Mouse (Mus musculus) brain, embryonic 18.5 days (tissue): ENCODE measurements at regions not wholly inside any gene's neighbourhood (a gene's known extent, or its start where the extent isn't known, plus 50 kb on each side); places are given as distances from the start of the nearest gene placed in this dataset.

Experiments
- DNase-seq: peaks from one replicate; pipeline ENCODE4 v3.0.0-alpha.2; 2012; ENCODE audit warnings: low read depth, low spot score

DNA sequence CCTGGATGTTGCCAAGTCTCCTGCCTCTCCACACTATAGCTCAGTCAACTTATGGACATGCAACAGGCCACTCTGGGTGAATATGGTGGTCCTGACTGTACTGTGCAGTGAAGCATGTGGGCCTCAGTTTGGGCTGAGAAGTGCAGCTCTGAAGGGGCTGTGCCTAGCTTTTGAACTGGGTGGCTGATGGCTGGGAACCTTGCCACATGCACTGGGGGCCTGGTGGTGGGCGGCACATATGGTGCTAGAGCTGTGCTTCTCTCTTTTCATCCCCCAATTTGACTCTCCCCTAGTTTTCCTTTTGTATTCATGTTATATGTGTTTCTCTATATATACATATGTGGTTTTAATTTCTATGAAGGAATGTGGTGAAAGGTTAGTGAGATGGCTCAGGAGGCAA is 2144.2 kb upstream of the Lrrc6 start:
- no peak for DNase-seq

DNA sequence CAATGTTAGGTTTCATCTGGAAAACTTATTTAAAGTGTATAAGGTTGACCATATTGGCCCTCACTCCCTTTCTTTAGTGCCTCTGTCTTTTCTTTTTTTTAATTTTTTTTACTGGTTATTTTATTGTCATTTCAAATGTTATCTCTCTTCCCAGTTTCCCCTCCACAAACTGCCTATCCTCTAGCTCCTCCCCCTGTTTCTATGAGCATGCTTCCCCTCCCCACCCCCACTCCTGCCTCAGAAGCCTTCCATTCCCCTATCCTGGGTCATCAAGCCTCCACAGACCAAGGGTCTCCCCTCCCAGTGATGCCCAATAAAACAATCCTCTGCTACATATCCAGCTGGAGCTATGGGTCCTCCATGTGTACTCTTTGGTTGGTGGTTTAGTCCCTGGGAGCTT is 2134.9 kb upstream of the Lrrc6 start:
- no peak for DNase-seq

DNA sequence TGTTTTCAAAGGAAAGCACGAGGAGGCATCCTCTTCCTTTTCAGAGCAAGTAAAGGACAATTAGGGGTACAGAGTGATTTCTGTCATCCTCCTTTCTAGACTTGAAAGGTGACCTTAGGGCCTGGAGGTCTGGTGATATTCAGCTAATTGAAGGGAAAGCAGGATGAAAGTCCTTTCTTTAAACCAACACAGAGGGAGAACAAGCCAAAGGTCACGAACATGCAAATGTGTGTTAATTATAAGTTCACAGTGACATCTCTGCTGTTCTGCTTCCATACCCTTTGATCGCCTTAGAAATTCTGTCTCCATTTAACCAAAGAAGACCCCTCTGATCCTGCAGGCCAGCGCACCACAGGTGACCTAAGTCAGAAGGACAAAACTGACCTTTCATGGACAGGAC is 2126.3 kb upstream of the Lrrc6 start:
- DNase-seq = no peak

DNA sequence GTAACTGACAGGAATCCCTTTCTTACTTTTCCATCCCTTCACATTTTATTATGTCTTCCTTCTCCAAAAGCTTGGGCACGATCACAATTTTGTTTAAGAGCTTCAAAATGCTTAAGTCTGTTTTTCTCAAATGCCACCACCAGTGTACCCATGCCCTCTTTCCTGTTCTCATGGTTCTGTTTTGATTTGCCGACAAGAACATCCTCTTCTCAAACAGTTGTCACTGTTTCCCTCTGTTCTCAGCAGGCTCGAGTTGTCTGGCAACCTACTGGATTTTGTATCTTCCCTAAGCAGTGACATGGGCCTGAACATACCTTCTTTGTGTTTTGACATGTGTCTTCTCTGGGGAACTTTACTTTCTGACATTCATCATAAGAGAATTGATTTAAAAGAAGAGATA is 2124.1 kb upstream of the Lrrc6 start:
- no peak for DNase-seq

DNA sequence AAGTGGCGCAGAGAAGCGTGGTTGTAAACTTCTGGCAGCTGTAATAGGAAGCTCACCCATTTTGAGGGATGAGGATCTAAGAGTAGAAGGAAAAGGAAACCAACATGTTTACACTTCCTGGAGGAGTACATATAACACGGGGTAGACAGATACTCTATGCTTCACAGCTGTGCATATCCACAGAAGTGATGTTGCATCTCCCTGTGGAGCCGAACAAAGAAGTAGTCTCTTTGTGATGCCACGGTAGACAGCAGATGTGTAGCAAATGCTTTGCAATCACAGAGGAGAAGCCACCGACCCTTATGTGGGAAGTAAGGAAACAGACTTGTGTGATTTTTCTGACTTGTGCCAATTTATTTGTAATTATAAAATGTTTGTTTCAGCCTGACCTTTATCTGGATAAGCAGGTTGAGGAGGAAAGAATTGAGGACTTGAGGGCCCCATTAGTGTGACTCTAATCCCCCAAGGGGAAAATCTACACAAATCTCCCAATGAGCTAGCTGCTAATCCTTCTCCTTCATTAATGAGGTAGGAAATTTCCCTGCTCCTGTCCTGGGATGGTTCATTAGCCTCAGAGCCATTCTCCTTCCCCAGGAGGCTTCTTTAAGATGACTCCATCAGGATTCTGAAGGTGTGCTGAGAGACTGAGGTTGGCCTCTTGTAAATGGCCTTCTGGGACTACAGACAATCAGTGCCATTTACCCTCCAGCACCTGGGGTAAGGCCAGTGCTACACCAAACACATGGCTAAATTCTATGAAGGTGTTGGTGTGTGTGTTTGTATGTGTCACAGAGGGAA is 2119.9 kb upstream of the Lrrc6 start:
- DNase-seq = no peak

DNA sequence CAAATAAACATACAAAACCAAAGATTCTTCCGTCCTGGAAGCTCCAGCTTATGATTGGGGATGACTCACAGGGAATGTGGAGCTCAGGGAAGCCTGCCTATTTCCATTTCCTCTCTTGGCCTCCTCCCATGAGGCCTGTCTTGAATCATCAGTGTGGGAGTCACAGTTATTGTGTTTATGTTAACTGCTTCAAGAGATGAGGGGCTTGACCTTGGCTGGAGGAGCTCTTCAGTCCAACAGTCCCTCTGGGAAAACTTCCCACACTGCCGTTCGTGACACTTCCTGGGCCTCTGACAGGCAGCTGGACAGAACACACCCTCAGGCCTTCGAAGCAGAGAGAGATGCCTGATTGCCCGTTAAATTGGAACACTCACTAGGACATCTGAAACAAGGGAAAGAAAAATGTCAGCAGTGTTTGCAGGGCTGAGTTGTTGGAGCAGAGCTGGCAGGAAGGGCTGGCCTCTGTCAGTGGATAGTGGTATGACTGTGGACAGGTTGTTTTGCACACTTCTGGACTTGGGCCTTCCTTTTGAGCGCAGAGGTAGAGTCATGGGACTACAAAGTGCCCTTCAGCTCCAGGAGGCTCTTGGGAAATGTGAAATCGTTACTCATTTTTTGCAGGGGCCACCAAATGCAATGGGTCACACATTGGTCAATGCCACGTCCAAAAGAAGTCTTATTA is 2105.5 kb upstream of the Lrrc6 start:
- DNase-seq = no peak

DNA sequence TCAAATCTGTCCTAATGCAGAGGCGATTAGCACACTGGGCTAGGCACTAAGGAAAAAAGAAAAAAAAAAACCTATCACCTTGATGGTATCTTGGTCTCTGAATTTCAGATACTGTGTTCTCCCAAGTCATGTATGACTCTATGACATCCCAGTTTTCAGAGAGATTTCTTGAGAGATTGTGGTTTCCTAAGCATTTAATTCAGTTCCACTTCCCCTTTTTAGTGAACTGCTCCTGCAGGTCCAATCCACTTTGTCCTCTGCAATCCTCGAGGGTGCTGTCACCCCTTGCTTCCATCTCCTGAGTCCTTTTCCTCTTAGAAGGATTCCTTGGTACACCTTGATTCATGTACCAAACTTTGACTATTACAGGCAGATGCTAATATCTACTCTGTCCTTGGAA is 2104.8 kb upstream of the Lrrc6 start:
- DNase-seq = no peak

DNA sequence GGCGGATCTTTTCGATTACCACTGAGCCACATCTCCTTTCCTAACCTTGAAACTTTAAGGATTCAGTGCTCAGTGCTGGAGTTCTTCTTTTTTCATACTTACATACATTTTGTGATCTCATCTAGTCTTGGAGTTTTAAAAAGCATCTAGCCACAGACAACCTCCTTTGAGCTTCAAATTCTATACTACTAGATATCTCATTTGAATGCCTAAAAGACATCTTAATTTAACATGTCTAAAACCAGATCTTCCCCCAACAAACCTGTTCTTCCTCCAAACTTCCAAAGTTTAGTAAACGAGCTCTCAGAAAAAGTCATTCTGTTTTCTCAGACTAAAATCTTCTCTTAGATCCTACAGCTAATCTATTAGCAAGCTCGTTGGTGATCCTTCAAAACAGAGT is 2081.5 kb upstream of the Lrrc6 start:
- no peak for DNase-seq

DNA sequence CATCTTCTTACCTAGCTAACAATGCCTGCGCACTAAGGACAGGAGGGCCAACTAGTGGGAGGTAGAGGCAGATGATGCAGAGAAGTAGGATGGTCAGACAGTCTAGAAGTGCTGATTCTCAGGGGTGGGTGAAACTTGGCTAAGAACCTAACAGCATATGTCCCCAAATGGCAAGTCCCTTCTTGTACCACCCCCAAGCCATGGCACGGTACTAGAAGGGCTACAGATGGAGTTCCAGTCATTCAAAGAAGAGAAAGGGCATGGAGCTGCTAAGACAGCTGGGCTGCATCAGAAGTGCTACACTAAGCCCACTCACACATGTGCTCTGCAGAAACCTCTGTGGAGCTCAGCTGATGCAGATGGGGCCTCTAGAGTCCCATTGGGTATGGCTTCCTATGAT is 2078.8 kb upstream of the Lrrc6 start:
- DNase-seq = no peak

DNA sequence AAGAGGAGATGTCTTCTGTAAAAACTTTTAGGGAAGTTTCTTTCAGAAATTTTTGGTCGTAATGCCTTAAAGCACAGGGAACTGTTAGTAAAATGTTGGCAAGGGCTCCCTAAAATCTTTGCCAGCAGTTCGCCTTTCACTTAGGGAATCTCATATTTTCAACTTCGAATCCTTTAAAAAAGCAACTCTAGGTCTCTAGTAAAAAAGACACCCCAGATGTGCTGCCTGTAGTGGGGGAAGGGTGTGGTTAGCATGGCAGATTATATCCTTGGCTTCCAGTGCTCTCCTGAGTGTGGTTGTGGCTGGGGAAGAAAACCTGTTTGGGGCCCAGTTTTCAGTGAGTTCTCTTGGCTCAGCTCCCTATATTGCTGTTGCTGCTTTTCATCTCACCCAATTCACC is 2059.9 kb upstream of the Lrrc6 start:
- peak; percentile 16 for DNase-seq

DNA sequence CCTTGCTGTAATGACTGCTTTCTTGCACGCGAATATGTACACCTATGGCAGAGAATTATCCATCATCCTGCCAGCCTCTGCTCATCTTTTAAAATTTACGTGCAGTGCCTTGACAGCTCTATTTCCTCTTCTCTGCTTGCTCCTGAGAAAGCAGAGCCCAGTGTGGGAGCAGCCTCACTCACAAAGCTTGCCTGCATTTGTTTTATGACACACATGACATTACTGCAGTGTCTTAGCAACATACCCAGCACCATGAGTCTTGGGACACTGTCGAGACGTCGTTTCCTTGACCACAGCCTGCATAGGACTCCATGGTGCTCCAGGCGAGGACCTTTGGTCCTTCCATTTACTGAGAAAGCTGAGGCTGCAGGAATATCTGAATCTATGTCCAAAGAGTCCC is 2055.4 kb upstream of the Lrrc6 start:
- no peak for DNase-seq

DNA sequence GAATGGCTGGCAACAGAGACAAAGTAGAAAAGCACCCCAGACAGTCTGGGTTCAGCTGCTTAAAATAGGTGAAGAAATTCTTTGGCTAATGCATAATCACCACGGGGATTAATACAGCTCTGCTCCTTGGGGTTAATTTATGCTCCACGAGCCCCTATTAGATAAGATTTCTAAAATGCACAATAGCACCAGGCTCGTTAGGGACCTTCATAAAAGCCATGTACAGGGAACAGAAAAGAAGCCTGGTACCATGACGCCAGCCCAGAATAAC is 2035.3 kb upstream of the Lrrc6 start:
- DNase-seq = no peak

DNA sequence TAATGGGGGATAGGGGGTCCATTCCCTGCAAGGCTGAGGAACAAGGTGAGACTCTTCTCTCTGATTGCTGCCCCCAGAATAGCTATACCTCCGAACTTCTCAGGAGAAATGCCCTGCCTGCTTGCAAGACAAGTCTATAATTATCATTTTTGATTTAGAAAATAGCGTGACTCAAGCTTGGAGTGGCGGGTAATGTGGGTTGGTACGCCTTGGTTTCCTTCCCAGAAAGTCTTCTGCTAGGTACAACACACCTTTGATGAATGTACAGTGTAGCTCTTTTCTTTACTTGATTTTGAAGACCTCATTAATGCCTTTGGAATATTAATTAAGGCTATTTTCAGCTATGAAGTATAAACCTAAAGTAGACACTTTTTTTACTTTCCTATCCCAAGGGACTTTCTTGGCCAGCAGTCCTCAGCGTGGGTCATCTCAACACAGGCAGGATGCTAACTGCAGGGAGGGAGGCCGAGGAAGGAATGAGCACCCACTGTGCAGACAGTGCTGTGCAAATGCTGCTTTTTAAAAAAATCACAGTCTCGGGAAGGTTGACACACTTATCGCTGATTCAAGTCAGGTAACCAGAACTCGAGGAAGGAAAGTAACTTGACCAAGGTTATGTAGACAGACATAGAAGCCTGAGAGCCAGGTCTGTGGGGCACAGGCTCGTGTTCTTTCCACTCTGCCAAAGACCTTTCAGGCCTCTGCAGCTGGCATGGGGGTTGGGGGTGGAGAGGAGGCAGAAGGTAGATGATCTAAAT is 2034.8 kb upstream of the Lrrc6 start:
- DNase-seq = no peak

DNA sequence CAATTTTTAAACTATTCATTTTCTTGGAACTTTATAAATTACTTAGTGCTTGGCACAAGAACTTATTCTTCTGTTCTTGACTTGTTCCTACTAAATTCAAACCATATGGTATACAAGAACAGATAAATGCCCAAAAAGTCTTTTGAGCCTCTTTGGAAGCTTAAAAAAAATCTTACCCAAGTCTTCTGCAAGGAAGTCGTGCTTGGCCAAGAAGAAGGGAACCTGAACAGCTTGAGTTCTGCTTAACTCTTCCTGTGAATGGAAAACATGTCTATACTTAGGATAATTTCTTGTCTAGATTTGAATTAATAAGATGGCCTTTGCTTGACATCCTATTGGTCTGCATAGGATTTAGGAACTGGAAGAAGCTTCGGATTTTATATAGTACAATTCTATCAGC is 2020.0 kb upstream of the Lrrc6 start:
- no peak for DNase-seq

DNA sequence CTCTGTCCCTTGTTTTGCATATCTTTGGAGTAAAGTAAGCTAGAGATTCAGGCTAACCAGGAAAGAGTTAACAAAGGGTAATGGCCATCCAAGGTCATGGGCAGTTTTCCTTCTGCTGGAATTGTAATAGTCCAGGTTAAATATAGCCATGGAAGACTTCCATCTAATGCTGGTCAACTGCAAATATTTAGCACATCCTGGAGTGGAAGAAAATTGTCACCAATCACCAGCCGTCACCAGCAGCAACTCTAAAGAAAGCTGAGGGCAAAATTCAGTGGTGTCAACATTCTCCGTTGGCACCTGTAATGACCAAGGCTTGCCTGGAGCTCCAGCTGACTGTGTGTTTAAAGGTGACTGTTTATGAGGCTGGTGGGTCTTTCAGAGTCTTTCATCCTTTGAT is 2011.7 kb upstream of the Lrrc6 start:
- no peak for DNase-seq

DNA sequence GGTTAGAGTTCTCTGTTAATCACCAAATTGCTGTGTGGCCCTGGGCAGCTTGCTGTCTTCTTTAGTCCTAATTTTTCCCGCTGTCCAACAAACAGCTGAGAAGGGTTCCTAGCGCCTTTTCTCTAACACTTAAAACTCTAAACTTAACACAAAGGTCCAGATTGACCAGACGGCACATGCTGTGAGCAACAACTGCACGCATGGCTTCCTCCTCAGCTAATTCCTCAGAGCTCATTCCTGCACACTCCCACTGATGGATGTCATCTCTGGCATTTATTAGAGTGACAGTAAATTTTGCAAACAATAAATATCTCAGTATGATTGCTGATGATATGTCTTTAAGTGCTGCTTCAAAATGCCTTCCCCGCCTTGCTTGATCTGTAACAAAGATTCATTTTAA is 2007.5 kb upstream of the Lrrc6 start:
- DNase-seq = no peak

DNA sequence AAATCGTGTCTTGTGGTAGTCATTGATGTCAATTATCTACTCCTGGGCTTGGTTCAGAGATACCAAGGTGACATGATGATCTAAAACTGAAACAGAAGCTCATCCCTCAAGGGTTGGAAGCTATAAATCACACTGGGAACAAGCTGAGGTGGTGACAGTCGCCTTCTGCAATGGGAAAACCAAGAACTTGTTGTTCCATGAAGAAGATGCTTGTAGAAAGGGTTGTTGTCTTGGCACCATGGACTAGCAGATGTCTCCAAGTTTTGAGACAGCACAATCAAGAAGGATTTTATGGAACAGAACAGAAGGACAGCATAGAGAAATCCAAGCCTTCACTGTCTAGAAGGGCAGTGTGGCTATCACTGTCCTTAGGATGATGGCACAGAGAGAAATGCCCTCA is 2005.4 kb upstream of the Lrrc6 start:
- DNase-seq = no peak

DNA sequence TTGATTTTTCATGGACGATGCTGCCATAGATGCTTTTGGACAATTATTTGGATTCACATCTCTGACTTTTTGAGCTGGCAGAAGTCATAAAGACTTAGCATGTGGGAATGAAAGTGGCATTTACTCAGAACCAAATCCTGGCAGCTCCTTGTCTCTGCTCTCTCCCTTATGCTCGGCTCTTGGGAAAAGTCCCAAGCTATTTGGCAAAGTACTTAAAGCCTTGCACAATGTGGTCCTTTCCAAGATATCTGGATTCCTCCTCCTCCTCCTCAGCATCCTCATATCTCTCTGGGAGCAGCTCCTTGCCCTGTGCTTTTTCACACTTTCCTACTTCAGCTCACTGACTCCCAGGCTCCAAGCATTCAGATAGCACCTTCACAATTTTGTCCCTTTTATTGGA is 1995.7 kb upstream of the Lrrc6 start:
- peak; percentile 58 for DNase-seq

DNA sequence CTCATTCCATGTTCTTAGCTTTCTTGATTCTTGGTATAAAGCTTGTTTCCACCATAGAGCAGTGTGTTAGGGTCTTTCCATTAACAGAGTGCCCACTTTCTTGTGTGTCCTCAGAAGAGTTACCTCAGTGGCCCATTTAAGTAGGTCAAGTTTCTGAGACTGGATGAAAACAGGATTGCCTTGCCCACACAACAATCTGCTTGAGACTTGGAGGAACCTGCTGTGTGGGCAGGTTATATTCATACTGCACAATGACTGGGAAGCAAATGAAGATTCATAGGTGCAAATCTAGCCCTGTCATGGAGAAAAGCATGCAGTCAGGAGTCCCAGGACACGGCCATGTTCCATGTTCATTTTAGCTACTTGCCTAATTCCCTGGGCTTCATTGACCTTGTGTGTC is 1984.1 kb upstream of the Lrrc6 start:
- no peak for DNase-seq

DNA sequence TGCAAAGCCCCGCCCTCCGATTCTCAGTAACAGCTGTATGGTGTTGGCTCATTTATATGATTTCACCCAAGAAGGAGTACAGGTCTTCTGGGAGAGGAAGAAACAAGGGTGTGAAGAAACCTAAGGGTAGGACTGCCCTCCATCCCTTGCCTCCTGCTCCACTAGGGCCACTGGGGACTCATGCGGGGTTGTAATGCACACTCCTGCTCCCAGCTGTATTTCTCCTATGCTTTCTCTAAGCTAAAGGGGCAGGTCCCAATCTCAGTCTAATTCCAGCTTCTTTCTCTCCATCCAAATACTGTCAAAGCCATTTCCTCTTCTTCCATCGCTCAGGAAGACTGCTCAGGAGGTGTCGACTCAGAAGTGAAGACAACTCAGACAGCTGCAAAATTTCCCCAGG is 1977.0 kb upstream of the Lrrc6 start:
- DNase-seq = no peak

DNA sequence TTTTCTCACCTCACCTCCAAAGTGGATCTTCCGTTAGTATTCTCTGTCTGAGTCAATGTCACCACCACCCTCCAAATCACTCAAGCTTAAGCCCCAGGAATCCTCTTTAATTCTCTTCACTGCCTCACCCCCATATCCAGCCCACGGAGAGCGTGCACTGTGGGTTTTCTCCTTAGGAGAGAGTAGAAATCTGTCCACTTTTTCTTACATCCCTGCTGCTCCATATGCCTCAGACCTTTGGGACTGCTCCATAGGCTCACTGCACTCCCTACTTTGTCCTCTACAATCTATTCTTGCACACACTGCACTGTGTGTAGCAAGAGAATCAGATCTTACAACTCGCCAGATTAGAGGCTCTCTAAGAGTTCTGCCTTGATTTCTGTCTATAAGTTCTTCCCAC is 1971.2 kb upstream of the Lrrc6 start:
- no peak for DNase-seq

DNA sequence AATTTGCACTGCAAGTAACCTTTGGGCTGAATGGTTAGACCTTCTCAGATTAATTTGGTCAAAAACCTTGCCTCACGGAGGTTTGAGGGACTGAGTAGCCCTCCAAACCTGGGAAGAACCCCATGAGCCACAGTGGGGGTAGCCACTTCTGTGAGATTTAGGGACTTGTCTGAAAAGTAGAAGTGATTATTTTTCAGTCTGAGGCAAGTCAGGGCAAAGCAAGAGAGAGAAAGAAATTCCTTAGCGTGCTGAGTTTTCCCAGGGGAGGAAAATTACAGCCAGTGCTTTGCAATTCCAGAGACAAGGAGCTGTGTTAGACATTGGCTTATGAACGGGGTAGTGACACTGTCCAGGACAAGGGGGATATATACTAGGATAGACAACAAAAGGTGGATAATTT is 1962.1 kb upstream of the Lrrc6 start:
- DNase-seq = no peak

DNA sequence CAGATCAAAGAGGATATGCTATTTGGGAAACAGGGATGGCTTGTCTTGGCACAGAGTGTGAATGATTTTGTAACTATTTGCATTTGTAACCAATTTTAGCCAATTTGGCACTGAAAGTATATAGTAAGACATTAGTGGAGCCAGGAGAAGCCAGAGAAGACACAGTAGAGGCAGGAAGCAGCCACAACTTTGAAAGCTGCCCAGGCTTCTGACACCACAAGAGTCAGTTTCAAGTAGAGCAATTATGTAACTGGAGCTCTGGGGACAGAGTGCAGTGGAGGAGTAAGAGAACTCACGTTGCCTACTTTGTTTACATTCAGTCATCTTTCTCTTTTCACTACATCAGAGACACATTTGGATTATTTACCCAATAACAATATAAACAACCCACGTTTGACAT is 1956.5 kb upstream of the Lrrc6 start:
- DNase-seq = no peak
